Mouse (Mus musculus) CH12.LX (cell line): ENCODE measurements around the gene Tgfb2. TPM values are rescaled to one million over a fixed set of nuclear protein-coding genes. Genes with fewer than 3 reads are reported as not detected.

Experiments used
- DNase-seq: peaks from one replicate; pipeline ENCODE4 v3.0.0-alpha.2; 2013; ENCODE audit errors: extremely low read depth
- H3K27ac ChIP-seq: 2 replicates; pipeline ENCODE4 v1.5.1; 2012; ENCODE audit warnings: low read depth, mild to moderate bottlenecking, control low read depth, moderate library complexity; ENCODE audit not compliant: insufficient read depth
- H3K27me3 ChIP-seq: replicated peaks from 2 replicates; pipeline ENCODE3; 2012; ENCODE audit warnings: inconsistent platforms
- H3K36me3 ChIP-seq, 2 experiments: replicated peaks in 1 of 2; 2 replicates each; pipeline versions ENCODE3 to v1.6.1; 2012; ENCODE audit warnings: inconsistent platforms in 1 of 2, low read length in 1 of 2, mild to moderate bottlenecking in 1 of 2, mixed read lengths in 1 of 2, moderate library complexity in 1 of 2; ENCODE audit not compliant: control insufficient read depth in 1 of 2, insufficient read depth in 1 of 2
- H3K4me1 ChIP-seq, 2 experiments: 2 replicates each; pipeline ENCODE4 v1.6.1; 2012; ENCODE audit warnings: inconsistent platforms in 1 of 2, moderate library complexity in 1 of 2; ENCODE audit not compliant: insufficient read depth in 2 of 2, control insufficient read depth in 1 of 2
- H3K4me2 ChIP-seq: 2 replicates; pipeline ENCODE4 v1.6.1; 2012; ENCODE audit warnings: low read depth, mild to moderate bottlenecking, control low read depth; ENCODE audit not compliant: poor library complexity, insufficient read depth, severe bottlenecking
- H3K4me3 ChIP-seq, 3 experiments: fragments of 150-350 bp in 1 of 3; sonication (generic) in 1 of 3; replicated peaks in 1 of 3; 2 replicates each; pipeline versions ENCODE3 to v1.5.1; 2011 to 2012; ENCODE audit warnings: low read depth in 2 of 3, low read length in 2 of 3, mild to moderate bottlenecking in 2 of 3, moderate library complexity in 2 of 3, control low read depth in 1 of 3, improper control_type of control experiment in 1 of 3, inconsistent platforms in 1 of 3, mixed read lengths in 1 of 3; ENCODE audit not compliant: poor library complexity in 1 of 3
- H3K79me2 ChIP-seq: replicated peaks from 2 replicates; pipeline ENCODE4 v1.6.1; 2012; ENCODE audit warnings: mild to moderate bottlenecking, moderate library complexity; ENCODE audit not compliant: control insufficient read depth, poor library complexity, insufficient read depth, severe bottlenecking; ENCODE audit errors: extremely low read depth
- H3K9ac ChIP-seq: 2 replicates; pipeline ENCODE4 v1.6.1; 2012; ENCODE audit warnings: low read depth, mild to moderate bottlenecking, control low read depth, moderate library complexity; ENCODE audit not compliant: insufficient read depth
- H3K9me3 ChIP-seq: replicated peaks from 2 replicates; pipeline ENCODE3; 2012; ENCODE audit warnings: low read length, inconsistent platforms, mixed read lengths
- CTCF ChIP-seq, 2 experiments: IDR thresholded peaks in 1 of 2; conservative IDR thresholded peaks in 1 of 2; 2 replicates each; pipeline ENCODE4 v1.5.1; 2011 to 2012; ENCODE audit warnings: low read depth in 2 of 2, low read length in 2 of 2, improper control_type of control experiment in 1 of 2, inconsistent platforms in 1 of 2, mild to moderate bottlenecking in 1 of 2, moderate library complexity in 1 of 2
- E2F4 ChIP-seq: IDR thresholded peaks from 2 replicates; pipeline ENCODE4 v1.6.1; 2011; ENCODE audit warnings: low read depth, low read length, improper control_type of control experiment; ENCODE audit not compliant: insufficient replicate concordance
- ETS1 ChIP-seq: conservative IDR thresholded peaks from 2 replicates; pipeline ENCODE4 v1.6.1; 2012; ENCODE audit warnings: low read depth, mild to moderate bottlenecking, inconsistent platforms, low read length, improper control_type of control experiment, moderate library complexity
- IRF4 ChIP-seq: IDR thresholded peaks from 2 replicates; pipeline ENCODE4 v1.6.1; 2014; ENCODE audit warnings: low read depth, mild to moderate bottlenecking, inconsistent platforms, low read length, improper control_type of control experiment
- MAX ChIP-seq: IDR thresholded peaks from 2 replicates; pipeline ENCODE4 v1.6.1; 2011; ENCODE audit warnings: low read length, improper control_type of control experiment
- MEF2A ChIP-seq: IDR thresholded peaks from 2 replicates; pipeline ENCODE4 v1.6.1; 2014; ENCODE audit warnings: low read depth, mild to moderate bottlenecking, inconsistent platforms, low read length, improper control_type of control experiment, borderline replicate concordance
- MXI1 ChIP-seq: IDR thresholded peaks from 2 replicates; pipeline ENCODE4 v1.6.1; 2011; ENCODE audit warnings: mild to moderate bottlenecking, low read depth, low read length, improper control_type of control experiment
- NELFE ChIP-seq: IDR thresholded peaks from 2 replicates; pipeline ENCODE4 v1.6.1; 2011; ENCODE audit warnings: low read depth, low read length, improper control_type of control experiment
- NRF1 ChIP-seq: IDR thresholded peaks from 2 replicates; pipeline ENCODE4 v1.6.1; 2014; ENCODE audit warnings: low read depth, mild to moderate bottlenecking, inconsistent platforms, low read length, improper control_type of control experiment, moderate library complexity
- PAX5 ChIP-seq: IDR thresholded peaks from 2 replicates; pipeline ENCODE4 v1.6.1; 2012; ENCODE audit warnings: low read length, inconsistent platforms, mixed read lengths
- POLR2A ChIP-seq: IDR thresholded peaks from 2 replicates; pipeline ENCODE4 v1.6.1; 2011; ENCODE audit warnings: low read depth, mild to moderate bottlenecking, improper control_type of control experiment, low read length
- POLR2AphosphoS2 ChIP-seq: IDR thresholded peaks from 2 replicates; pipeline ENCODE4 v1.6.1; 2011; ENCODE audit warnings: low read depth, low read length, improper control_type of control experiment
- RAD21 ChIP-seq: IDR thresholded peaks from 2 replicates; pipeline ENCODE4 v1.6.1; 2011; ENCODE audit warnings: low read depth, mild to moderate bottlenecking, low read length, improper control_type of control experiment, moderate library complexity
- TBP ChIP-seq: conservative IDR thresholded peaks from 2 replicates; pipeline ENCODE4 v1.6.1; 2011; ENCODE audit warnings: low read depth, low read length, improper control_type of control experiment
- UBTF ChIP-seq: IDR thresholded peaks from 2 replicates; pipeline ENCODE4 v1.6.1; 2012; ENCODE audit warnings: low read depth, mild to moderate bottlenecking, inconsistent platforms, low read length, improper control_type of control experiment, moderate library complexity
- USF2 ChIP-seq: conservative IDR thresholded peaks from 2 replicates; pipeline ENCODE4 v1.6.1; 2011; ENCODE audit warnings: low read depth, low read length, improper control_type of control experiment
- ZNF384 ChIP-seq: IDR thresholded peaks from 2 replicates; pipeline ENCODE4 v1.6.1; 2012; ENCODE audit warnings: low read depth, low read length, improper control_type of control experiment, inconsistent platforms
- dilution Hi-C: fragments of 300-500 bp; cut with MboI; formaldehyde crosslinking; loops from 2 replicates; pipeline ENCODE4 v1.14.3; 2020; ENCODE audit warnings: low sequenced_read_pairs; ENCODE audit not compliant: extremely low pct_unique_long_range_greater_than_20kb, extremely low pct_ligation_motif_present
- in situ Hi-C: fragments of 300-500 bp; cut with MboI; formaldehyde crosslinking; loops from 3 replicates; pipeline ENCODE4 v1.14.3; 2019; ENCODE audit warnings: low sequenced_read_pairs, low pct_ligation_motif_present, low pct_unique_long_range_greater_than_20kb, mixed read lengths
- polyA plus RNA-seq: library from polyadenylated mRNA; unstranded; fragments of >175 nt; gene quantifications from 2 replicates; pipeline ENCODE4 v1.2.1, GENCODE M21; 2012; ENCODE audit warnings: low read depth; ENCODE audit not compliant: insufficient read length
- total RNA-seq, 2 experiments: library from RNA; depleted of rRNA; stranded (reverse); fragments of 300-350 nt in 1 of 2; fragments of >200 nt in 1 of 2; gene quantifications; 2 replicates each; pipeline ENCODE4 v1.2.3; 2012 to 2014

Gene Tgfb2
- total and polyA plus RNA-seq, 3 experiments, result 0.04 TPM; not detected in 2

- dilution Hi-C loops (no loop called here), in situ Hi-C loops (no loop called here)
- TF ChIP-seq IRF4 (no peak), MXI1 (no peak), POLR2AphosphoS2 (no peak), POLR2A (no peak), USF2 (no peak), MAX (no peak), MEF2A (no peak), NELFE (no peak)
- no peak for DNase-seq
- Histone ChIP-seq H3K79me2 (no peaks in the 10 kb centered on the region), H3K4me2 (no peak overlapping the region), H3K36me3 (no peaks in the 10 kb centered on the region), H3K9me3 (peaks cover 18% of the 10 kb centered on the region), H3K27me3 (no peaks in the 10 kb centered on the region), H3K9ac (no peak overlapping the region), H3K27ac (no peak overlapping the region), H3K4me3 (no peak overlapping the region), H3K4me1 (no peaks in the 10 kb centered on the region)
Measured at GRCm38 (mm10) chr1:186657559-186658219, 48.1 kb downstream of the Tgfb2 start.

GRCm38 (mm10) chr1:186656732-186657329 lies 49.0 kb downstream of the Tgfb2 start:
- no peaks in the 10 kb centered on the region for H3K4me1 ChIP-seq
- H3K4me3 ChIP-seq, result no peak overlapping the region
- no peak overlapping the region for H3K9ac ChIP-seq
- in situ Hi-C loops (no loop called here), dilution Hi-C loops (no loop called here)
- no peaks in the 10 kb centered on the region for H3K27me3 ChIP-seq
- TF ChIP-seq POLR2AphosphoS2 (no peak), TBP (no peak), MEF2A (no peak), ETS1 (no peak), PAX5 (no peak), E2F4 (no peak)
- H3K79me2 ChIP-seq, result no peaks in the 10 kb centered on the region
- DNase-seq, result no peak
- H3K4me2 ChIP-seq, result no peak overlapping the region
- peaks cover 22% of the 10 kb centered on the region for H3K9me3 ChIP-seq
- H3K36me3 ChIP-seq, result no peaks in the 10 kb centered on the region
- H3K27ac ChIP-seq, result no peak overlapping the region

GRCm38 (mm10) chr1:186656201-186656600 lies 49.6 kb downstream of the Tgfb2 start:
- TF ChIP-seq RAD21, result no peak
- no peak for TF ChIP-seq NRF1
- no peak for TF ChIP-seq TBP
- no peak for TF ChIP-seq MXI1
- TF ChIP-seq ZNF384, result no peak
- no peak for TF ChIP-seq UBTF
- no peak for TF ChIP-seq CTCF (conservative IDR thresholded peaks at IDR 0.05 in 1 of 2, IDR thresholded peaks at IDR 0.05 in 1 of 2; ENCODE audit: low read depth in 2 of 2, low read length in 2 of 2)
- DNase-seq, result no peak
- dilution Hi-C loops, result no loop called here

More at GRCm38 (mm10) chr1:186656201-186656600, 49.6 kb downstream of the Tgfb2 start:
- H3K79me2 ChIP-seq, result no peaks in the 10 kb centered on the region
- no peaks in the 10 kb centered on the region for H3K27me3 ChIP-seq
- H3K4me3 ChIP-seq, result no peak overlapping the region
- no peak overlapping the region for H3K27ac ChIP-seq
- H3K9ac ChIP-seq, result no peak overlapping the region
- no peak overlapping the region for H3K4me2 ChIP-seq
- H3K36me3 ChIP-seq, result no peaks in the 10 kb centered on the region
- no peaks in the 10 kb centered on the region for H3K4me1 ChIP-seq
- in situ Hi-C loops, result no loop called here
- peaks cover 22% of the 10 kb centered on the region for H3K9me3 ChIP-seq
